In genomic region chr12:39742156-39743063, GRCm38 (mm10) we compare ENCODE assay signal across 13 mouse cellular contexts.
DNase-seq lines count a peak whose midpoint lies in the region; ATAC-seq lines count a peak whose summit lies in the region.
"Had no signal": no experiment of that assay in that cellular context is flagged by ENCODE, and none has a peak within 500 bp of the region (broad histone marks: within the 10 kb centered on the region; RNA-seq: fewer than 3 reads in every experiment).

No protein-coding gene starts in this region.

- no peaks in the 10 kb centered on the region for H3K27me3 ChIP-seq in forebrain, embryonic 16.5 days (replicated peaks; ENCODE audit: control insufficient read depth, insufficient read depth, low read length)
- no peaks in the 10 kb centered on the region for H3K27me3 ChIP-seq in midbrain, embryonic 16.5 days (ENCODE audit: control insufficient read depth, insufficient read depth, low read depth, low read length)
- H3K27me3 ChIP-seq: kidney, embryonic 15.5 days had no signal

- H3K4me3 ChIP-seq in forebrain, embryonic 16.5 days (replicated peaks; ENCODE audit: low read length) = no peak overlapping the region
- no peak overlapping the region for H3K4me3 ChIP-seq in midbrain, embryonic 16.5 days (ENCODE audit: low read depth, low read length)
- H3K4me3 ChIP-seq: kidney, embryonic 15.5 days had no signal

- H3K9ac ChIP-seq in forebrain, embryonic 16.5 days (replicated peaks; ENCODE audit: low read depth, low read length) = no peak overlapping the region
- no peak overlapping the region for H3K9ac ChIP-seq in midbrain, embryonic 16.5 days (ENCODE audit: low read depth, low read length)
- H3K9ac ChIP-seq: kidney, embryonic 15.5 days had no signal

- H3K9me3 ChIP-seq in forebrain, embryonic 16.5 days (ENCODE audit: control insufficient read depth, low read length) = no peaks in the 10 kb centered on the region
- H3K9me3 ChIP-seq in midbrain, embryonic 16.5 days (replicated peaks; ENCODE audit: control insufficient read depth, low read length, poor library complexity, severe bottlenecking) = no peaks in the 10 kb centered on the region
- H3K9me3 ChIP-seq: kidney, embryonic 15.5 days had no signal

- H3K4me2 ChIP-seq in forebrain, embryonic 16.5 days (ENCODE audit: low read length) = no peak overlapping the region
- H3K4me2 ChIP-seq in midbrain, embryonic 16.5 days (ENCODE audit: low read length) = no peak overlapping the region
- H3K4me2 ChIP-seq: kidney, embryonic 15.5 days; liver, embryonic 11.5 days had no signal

- no peaks in the 10 kb centered on the region for H3K36me3 ChIP-seq in forebrain, embryonic 16.5 days (ENCODE audit: control insufficient read depth, insufficient read depth)
- no peaks in the 10 kb centered on the region for H3K36me3 ChIP-seq in midbrain, embryonic 16.5 days (ENCODE audit: control insufficient read depth, insufficient read depth, low read length)
- H3K36me3 ChIP-seq: kidney, embryonic 15.5 days had no signal

- no peak overlapping the region for H3K27ac ChIP-seq in forebrain, embryonic 16.5 days (ENCODE audit: low read length)
- peak overlapping the region; percentile 46; the same call in 1 of the 2 replicates for H3K27ac ChIP-seq in midbrain, embryonic 16.5 days (ENCODE audit: low read length)
- H3K27ac ChIP-seq: kidney, embryonic 15.5 days had no signal

- 45% methylated on average over 11 of the region's 11 CpGs for WGBS in forebrain, embryonic 16.5 days
- 29% methylated on average over 11 of the region's 11 CpGs for WGBS in midbrain, embryonic 16.5 days

- H3K4me1 ChIP-seq in forebrain, embryonic 16.5 days (replicated peaks; ENCODE audit: control insufficient read depth, insufficient read depth, low read length) = no peaks in the 10 kb centered on the region
- H3K4me1 ChIP-seq in midbrain, embryonic 16.5 days (ENCODE audit: control insufficient read depth, insufficient read depth, low read length) = no peaks in the 10 kb centered on the region
- H3K4me1 ChIP-seq: kidney, embryonic 15.5 days had no signal

- DNase-seq in ES-CJ7 (ENCODE audit: low read depth, low spot score) = peak; percentile 47
- DNase-seq in embryo, embryonic 10.5 days (ENCODE audit: low spot score) = peak; percentile 75
- DNase-seq in adrenal gland, postnatal 36 days = no peak
- DNase-seq in frontal cortex, postnatal 14 days (ENCODE audit: low spot score in 2 of 2) = no peak
- no peak for DNase-seq in spleen, adult 18-20 months
- DNase-seq in right cerebral cortex, postnatal 25 days = no peak
- DNase-seq: cerebellum, adult 9-11 months; heart, postnatal 36 days; thymus, postnatal 14 days had no signal

- peak; percentile 43; the same call in 1 of the 2 replicates for ATAC-seq in forebrain, embryonic 16.5 days
- ATAC-seq in midbrain, embryonic 16.5 days = peak; percentile 56

Comparison
In these comparisons a context has a peak if more than half of its experiments do, and no peak if none do; other contexts are left out.
1. DNase-seq: peak in ES-CJ7 (single experiment) and embryo, embryonic 10.5 days (single experiment); none in adrenal gland, postnatal 36 days (0 of 2), frontal cortex, postnatal 14 days (0 of 2), spleen, adult 18-20 months (0 of 2) and right cerebral cortex, postnatal 25 days (single experiment).